Mouse (Mus musculus): ENCODE data around the gene Sbk3.

Sbk3 gene

DNA sequence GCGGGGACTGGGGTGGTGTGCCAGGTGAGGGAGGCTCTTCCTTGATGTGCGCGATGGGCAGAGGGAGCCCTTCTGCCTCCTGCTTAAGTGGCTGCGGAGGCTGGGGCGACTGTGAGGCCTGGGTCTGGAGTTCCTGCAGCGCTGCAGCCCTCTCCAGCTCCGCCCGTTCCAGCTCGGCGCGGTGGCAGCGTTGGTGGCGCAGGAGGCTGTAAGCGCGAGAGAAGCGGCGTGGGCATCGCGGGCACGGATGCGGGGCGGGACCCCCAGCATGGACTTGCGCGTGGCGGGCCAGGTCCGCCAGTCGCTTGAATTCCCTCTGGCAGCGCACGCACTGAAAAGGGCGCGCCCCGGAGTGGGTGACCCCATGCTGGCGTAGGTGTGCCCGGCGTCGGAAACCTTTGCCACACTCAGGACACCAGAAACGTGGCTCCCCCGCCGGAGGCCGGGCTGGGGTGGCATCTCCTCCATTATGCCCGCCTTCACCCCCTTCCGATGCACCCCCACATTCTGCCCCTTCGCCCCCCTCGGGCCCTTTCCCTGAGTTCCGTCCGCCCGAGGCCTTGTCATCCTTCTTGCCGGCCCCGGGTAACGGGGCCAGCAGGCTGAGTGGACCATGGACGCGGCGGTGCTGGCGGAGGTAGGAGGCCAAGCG lies 22.5 kb upstream of the Sbk3 start:
- peak; percentile 43 for DNase-seq (ENCODE audit: low read depth, low spot score)

DNA sequence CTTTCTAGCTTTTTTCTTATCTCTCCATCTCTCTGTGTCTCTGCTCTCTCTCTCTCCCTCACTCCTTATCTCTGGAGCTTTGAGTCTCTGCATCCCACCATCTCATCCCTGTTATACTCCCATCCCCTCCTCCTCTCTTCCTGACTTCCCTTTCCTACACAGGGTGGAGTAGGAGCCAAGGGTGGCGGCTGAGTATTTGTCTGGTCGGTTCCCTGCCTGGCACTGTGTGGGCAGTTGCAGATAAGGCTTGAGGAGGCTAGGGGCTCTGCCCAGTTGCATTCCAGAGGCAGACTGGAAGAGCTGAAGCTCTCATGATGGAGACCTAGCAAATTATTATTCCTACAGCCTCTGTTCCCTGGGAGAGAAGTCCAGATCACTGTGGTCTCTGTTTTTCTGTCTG lies 17.3 kb upstream of the Sbk3 start:
- DNase-seq (ENCODE audit: low read depth, low spot score), result no peak

DNA sequence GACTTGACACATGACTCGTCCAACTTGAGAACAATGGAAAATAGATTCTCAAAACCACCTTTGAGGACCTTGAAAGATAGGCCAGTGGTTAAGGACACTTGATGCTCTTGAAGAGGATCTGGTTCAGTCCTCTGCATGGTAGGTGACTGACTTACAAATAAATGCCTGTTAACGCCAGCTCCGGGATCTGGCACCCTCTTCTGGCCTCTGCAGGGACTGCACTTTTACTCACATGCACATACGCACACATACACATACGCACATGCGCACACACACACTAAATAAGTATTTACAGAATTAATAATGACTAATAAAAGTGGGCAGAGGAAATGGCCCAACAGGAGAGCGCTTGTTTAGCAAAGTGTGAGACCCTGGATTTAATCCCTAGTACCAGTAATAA lies 5.9 kb upstream of the Sbk3 start:
- DNase-seq (ENCODE audit: low read depth, low spot score), result peak; percentile 80

DNA sequence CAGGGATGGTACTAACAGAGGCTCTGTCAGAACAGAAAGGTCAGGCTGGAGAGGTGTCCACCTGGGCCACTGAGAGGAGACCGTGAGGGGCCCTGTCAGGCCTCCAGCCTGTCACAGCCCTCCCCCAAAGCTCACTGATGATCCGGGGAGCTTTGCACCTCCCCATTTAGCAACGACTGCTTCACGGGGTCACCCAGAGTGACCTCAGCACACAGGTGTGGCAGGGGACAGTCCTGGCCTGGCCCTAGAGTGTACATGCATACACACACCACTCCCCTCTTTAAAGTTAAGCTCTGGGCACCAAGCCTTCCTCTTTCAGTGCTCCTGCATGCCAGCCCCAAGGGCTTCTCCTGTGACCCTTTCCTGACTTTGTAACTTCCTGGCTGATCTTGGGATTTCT lies 4.5 kb upstream of the Sbk3 start:
- DNase-seq (ENCODE audit: low read depth, low spot score), result no peak

DNA sequence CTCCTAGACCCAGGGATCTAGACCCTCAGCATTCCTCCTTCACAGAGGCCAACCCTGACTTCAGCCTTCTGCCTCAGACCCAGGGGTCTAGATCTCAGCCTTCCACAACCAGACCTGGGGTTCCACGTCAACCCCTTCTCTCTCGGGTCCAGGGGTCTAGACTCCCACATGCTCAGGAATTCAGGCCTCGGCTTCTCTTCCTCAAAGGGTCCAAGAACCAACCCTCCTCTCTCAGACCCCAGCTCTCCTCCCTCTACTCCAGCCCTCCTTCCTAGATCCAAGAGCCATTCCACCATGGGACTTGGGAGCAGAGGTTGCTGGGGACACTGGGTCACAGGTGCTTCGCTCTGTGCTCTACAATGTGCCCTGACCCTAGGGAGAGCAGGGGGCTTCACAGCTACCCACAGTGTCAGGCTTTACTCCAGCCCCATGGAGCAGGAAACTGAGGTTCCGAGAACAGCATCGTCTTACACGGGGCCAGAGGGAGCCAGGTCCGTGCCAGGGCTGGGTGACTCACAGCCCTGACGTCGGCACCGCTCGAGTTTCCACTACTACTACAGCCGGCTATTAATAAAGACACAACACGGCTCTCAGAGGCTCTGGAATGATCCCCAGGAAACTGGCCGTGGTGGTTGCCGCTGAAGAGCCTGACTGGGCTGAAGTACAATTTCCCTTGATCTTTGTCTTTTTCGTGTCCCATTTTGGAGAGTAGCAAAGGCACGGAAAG lies 1.5 kb upstream of the Sbk3 start:
- no peak for DNase-seq (ENCODE audit: low read depth, low spot score)

DNA sequence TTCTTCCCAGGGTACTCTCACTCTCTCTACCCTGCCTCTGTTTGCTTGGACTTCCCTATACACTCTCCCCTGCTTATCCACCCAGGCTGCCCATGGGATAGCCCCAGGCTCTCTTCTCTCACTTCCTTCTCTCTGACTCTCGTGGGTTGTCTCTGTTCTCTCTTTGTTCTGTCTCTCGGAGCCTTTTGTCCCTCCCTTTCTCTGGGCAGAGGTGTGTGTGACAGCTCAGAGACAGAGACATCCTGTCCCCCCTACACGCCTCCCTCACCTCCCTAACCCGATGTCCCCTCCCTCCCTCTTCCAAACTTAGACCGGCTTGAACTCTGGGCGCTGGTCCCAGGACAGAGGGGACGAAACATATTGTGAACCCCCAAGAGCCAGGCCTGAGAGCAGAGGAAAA lies 742 bp upstream of the Sbk3 start:
- no peak for DNase-seq (ENCODE audit: low read depth, low spot score)

DNA sequence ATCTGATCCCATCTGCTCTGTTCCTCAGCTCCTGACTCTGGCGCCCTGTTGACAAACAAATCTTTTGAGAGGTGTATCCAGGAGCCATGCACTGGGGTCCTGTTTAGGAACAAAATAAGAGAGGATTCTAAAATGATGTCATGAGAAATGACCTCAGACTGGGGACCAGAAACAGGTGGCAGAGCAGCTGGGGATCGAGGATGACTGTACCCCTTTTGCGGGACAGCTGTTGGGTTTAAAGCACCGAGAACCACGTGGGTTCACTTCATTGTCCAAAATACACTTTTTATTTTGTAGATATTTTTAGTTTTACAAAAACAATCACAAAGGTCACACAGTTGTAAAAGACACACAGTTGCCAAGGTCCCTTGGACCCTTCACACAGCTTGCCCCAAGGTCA lies 6.0 kb downstream of the Sbk3 start:
- no peak for DNase-seq (ENCODE audit: low read depth, low spot score)

DNA sequence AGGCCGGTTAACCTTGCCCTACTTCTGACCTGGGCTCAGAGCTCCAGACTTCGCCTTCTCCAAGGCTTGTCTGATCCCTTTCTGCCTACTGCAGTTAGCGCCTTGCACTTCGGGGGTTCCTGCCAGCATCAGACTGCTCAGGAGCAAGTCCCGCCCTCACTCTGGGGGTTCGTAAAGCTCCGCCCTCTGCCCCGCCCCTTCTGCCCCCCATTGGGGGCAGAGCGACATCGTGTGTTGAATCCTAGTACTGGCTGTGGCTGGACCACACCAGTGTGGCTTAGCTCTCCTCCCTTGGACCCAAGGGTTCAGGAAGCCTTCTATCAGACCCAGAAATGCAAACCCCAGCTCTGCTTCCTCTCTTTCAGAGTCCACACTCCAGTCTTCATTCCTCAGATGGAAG lies 6.7 kb downstream of the Sbk3 start, which contains the start of gene Sbk2:
TSS of gene Sbk2 (minus strand) at position 135 of the 400 bp plus-strand sequence.
- DNase-seq (ENCODE audit: low read depth, low spot score), result peak; percentile 93

DNA sequence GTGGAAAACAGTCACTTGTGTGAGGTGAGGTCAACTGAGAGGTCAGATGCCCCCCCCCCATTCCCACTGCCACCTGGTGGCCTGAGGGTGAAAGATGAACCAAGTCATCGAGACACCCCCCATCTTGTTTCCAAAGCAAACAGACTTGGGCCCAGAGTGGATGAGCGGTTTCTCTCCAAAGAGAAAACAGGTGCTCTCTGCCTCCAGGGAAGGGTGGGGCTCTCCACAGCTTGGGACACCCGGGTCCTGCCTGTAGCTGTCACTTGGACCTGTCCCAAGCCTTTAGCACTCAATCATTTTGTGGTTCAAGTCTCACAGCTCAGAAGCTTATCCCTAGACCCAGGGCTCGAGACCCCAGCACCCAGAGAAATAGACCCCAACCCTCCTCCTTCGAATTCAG lies 7.4 kb downstream of the Sbk3 start:
- peak; percentile 23 for DNase-seq (ENCODE audit: low read depth, low spot score)

DNA sequence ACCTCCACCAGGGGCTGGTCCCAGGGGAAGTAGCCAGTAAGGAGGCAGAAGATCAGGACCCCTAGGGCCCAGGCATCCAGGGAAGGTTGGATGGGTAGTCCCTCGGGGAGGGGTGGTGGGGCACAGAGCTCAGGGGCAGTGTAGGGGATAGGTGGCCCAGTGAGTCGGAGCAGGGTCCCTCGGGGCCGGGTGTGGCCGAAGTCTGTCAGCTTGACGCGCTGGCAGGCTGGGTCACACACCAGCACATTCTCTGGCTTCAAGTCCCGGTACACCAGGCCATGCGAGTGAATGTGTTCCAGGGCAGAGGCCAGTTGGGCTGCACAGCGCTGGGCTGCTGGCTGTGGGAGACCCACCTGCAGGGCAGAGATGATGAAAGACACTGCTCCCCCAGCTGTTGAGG lies 13.6 kb downstream of the Sbk3 start:
- DNase-seq (ENCODE audit: low read depth, low spot score), result no peak

DNA sequence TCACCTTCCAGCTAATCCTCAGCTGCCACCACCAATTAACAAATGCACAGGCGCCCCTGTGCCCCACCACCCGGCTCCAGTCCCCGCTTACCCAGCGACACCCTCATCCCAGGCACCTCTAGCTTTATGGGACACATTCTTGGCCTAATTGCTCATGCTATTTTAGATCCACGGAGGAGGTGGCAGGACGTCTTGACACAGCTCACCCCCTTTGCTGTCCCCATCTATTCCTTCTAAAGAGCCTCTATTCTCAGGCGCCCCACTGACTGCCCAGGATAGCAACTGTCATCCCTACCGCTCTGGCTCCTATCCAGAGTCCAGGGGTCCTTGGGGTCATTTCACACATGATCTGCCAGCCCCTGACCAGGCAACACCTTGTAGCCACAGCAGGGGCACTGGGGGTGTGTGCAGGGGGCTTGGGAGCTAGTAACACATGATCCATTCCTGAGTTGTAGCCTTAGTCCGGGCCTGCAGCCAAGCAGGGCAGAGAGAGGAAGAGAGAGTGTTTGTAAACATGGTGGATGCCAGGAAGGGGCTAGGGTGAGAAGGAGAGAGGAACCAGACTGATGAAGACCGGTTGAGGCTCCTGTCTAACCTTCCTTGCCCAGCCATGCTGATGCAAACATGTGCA lies 17.0 kb downstream of the Sbk3 start:
- DNase-seq (ENCODE audit: low read depth, low spot score), result no peak

DNA sequence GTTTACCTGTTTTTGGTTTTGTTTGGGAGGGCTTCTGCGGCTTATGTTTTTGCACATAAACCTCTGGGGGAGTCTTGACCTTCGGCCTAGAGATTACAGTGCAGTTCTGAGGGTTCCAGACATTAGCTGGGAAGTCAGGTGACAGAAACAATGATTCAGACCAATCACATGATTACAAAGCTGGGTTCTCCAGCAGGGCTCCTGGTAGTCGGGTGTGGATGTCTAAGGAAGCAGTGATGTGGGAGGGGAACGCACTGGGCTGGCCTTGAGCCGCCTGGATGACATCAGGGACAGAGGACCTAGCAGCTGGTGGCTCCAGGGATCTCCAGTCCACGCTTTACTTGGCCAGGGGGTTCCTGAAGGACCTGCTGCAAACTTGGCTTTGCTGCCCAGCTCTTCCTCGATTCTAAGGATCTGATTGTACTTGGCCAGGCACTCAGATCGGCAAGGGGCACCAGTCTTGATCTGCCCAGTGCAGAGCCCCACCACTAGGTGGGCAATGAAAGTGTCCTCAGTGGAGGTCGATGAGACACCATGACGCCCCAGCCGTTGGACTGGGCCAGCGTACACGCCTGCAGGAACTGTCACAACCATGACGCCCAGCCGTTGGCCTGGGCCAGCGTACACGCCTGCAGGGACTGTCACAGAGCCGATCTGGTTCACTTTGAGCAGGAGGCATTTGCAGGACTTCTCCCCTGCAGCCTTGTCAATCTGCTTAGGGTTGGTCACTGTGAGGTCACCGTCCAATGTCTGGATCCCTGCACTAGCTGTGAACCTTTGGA lies 20.2 kb downstream of the Sbk3 start:
- peak; percentile 55 for DNase-seq (ENCODE audit: low read depth, low spot score)

DNA sequence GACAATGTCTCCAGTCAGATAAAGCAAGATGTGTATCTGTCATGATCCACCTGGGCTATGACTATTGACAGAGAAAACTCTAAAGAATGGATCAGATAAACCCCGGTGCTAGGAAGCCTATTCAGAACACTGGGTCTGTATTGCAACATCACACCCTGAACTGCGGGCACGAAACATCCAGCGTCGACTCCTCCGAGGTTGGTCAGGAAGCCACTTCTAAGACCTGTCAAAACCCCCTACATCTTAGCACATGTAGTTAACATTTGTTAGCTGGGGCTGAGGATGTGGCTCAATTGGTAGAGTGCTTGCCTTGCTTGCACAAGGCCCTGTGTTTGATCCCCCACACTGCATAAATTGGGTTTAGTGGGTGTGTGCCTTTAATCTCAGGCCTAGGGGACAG lies 22.6 kb downstream of the Sbk3 start:
- no peak for DNase-seq (ENCODE audit: low read depth, low spot score)

DNA sequence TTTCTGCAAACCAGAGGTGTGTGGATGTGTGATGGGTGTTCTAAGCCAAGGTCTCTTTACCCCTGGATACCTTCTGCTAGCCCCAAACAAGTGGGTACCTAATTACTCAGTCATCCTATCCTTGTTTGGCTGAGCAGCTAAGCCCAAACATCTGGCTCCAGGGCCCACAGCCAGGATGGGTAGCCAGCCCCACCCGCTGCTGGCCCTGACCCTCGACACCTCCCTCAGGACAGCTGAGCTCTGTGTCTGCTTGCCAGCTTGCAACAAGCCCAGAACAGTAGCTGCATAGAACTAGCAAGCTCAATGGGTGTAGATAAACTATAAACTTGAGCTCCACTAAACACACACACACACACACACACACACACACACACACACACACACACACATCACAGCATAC lies 23.1 kb downstream of the Sbk3 start:
- DNase-seq (ENCODE audit: low read depth, low spot score), result no peak

DNA sequence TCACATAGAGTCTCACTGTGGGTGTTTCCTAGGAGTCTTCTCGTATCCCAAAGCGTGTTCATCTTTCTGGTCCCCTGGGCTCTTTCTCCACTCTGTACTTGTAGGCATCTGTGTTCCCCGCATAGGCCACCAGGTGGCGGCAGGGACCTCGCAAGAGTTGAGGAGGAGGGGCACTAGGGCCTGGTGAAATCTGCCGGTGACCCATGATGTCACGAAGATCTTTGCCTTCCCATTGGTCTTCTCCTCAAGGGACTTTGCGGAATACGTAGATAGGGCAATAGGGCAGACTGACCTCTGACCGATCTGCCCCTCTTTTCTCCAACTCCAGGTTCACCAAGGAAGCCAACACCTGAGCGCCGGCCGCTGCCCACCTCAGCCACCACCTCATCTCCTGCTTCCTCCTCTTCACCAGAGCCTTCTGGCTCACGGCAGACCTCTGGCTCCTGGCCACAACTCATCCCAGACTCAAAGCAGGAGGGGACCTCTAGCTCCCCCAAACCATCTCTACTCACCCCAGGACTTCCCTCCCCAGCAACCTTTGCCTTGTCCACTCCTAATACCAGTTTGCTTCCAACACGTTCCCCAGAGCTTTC lies 27.6 kb downstream of the Sbk3 start:
- DNase-seq (ENCODE audit: low read depth, low spot score), result peak; percentile 95

DNA sequence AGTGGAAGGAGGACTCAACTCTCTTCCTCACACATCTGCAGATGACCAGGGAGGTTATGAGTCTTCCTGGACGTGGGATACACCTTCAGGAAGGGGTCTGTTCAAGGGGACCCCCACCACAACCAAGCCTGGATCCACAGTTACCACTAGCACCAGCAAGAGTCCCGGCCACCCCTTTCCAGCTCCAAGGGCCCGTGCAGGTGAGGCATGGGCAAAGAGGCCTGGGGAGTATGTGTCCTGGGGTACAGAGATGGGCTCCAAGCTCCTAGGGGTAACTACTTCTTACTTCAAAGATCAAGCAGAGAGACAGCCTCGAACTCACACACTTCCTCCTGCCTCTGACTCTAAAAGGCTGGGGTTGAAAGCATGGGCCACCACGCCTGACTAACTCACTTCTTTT lies 28.3 kb downstream of the Sbk3 start:
- DNase-seq (ENCODE audit: low read depth, low spot score), result no peak

DNA sequence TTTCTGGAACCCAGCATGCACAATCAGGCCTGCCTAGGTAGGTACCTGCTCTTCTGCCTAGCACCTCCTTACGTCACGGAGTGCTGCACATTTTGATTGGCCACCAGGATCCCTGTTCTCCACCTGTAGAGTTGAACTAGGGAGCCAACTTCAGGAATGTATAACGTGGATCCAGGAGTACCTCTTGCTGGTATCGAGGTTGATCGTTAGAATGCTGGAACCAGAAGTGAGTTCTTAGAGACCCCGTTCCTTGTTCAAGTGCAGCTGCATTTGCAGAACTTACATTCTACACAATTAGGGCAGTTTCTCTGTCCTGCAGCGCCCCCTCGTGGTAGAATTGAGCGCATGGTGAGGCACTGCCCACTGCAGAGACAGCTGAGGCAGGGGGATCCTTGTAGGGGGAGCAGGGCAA lies 30.9 kb downstream of the Sbk3 start:
- DNase-seq (ENCODE audit: low read depth, low spot score), result peak; percentile 86

DNA sequence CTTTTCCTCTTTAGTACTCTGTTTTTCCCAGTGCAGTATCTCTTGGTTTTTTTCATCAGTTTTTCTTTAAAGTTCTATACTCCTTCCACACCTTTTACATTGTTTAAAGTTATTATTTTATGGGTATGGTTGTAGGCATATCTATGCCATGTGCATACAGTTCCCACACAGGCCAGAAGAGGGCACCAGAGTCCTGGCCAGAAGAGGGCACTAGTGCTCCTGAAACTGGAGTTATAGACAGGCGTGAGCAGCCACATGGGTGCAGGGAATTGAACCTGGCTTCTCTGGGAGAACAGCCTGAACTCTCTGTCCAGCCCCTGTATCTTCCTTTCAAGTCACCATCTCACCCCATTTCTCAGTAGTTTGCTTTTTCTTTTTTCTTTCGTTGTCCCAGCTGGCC lies 32.5 kb downstream of the Sbk3 start:
- peak; percentile 77 for DNase-seq (ENCODE audit: low read depth, low spot score)

DNA sequence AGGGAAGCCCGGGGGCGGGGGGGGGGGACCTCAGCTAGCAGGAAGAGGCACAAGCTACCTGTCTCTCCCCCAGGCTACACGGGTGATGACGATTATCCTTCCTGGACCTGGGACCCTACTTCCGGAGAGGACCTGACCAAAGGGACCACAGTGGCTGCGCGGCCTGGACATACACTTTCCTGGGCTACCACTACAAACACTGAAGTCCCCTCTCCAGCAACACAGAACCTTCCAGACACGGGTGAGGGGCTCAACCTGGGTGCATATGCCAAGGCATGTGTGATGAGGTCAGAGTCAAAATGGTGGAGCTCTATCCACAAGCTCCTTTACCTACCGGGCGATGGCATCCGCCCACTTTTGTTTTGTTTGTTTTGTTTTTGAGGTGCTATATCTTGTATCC lies 33.6 kb downstream of the Sbk3 start:
- no peak for DNase-seq (ENCODE audit: low read depth, low spot score)

DNA sequence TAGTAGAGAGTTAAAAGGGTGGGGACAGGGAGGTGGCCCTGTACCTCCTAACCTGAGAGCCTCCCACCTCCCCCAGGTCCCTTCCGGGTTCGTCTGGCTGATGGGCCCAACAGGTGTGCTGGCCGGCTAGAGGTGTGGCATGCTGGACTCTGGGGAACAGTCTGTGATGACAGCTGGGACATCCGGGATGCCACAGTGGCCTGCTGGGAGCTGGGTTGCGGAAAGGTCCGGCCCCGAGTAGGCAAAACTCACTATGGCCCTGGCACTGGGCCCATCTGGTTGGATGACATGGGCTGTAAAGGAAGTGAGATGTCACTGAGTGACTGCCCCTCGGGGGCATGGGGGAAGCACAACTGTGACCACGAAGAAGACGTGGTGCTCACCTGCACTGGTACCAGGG lies 34.1 kb downstream of the Sbk3 start:
- DNase-seq (ENCODE audit: low read depth, low spot score), result no peak

DNA sequence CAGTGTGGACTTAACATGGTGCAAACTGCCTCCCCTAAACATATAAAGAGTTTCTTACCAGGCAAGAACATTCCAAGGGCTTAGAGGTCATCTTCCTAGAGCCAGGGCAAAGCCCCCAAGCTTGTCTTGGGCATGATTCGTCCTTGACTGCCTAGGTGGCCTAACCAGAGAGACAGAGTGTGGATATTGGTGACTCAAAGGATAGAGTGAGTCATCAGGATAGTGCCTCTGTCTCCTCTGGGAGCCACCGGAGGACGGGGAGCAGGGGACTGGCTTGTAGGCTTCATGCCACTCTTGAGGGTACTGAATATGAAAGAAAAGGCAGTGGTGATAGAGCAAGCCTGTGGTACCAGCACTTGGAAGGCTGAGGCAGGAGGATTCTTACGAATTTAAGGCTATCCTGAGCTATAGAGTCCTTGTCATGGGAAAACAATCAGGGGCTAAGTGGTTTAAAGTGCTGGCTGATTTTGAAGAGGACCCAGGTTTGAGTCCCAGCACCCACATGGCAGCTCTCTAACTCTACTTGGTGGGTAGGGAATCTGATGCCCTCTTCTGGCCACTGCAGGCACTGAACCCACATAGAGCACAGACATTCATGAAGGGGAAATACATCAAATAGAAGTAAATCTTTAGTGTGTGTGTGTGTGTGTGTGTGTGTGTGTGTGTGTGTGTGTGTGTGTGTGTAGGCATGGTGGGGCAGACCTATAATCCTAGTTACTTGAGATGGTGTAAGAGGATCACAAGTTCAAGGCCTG lies 36.6 kb downstream of the Sbk3 start:
- DNase-seq (ENCODE audit: low read depth, low spot score), result peak; percentile 34

Data from ZHBTc4 (cell line).